Mouse (Mus musculus) liver, adult 2 months (tissue): ENCODE results near the gene Zfp418. TPM values are rescaled to one million over a fixed set of nuclear protein-coding genes. Genes with fewer than 3 reads are reported as not detected.

Experiments
- polyA plus RNA-seq: library from polyadenylated mRNA; depleted of rRNA; stranded (reverse); fragments of >200 nt; gene quantifications from 2 replicates; pipeline ENCODE4 v1.2.3, GENCODE M21; 2012; rRNA removed
- total RNA-seq: library from RNA; depleted of rRNA; stranded (reverse); fragments of >200 nt; gene quantifications from 2 replicates; pipeline ENCODE4 v1.2.3, GENCODE M21; 2014; rRNA removed

The Zfp418 gene
- total and polyA plus RNA-seq, 2 experiments: 0.32 to 0.92 TPM

Other genes starting within 250 kb of the Zfp418 start
- not detected in 2 replicates for gene Aurkc, start 176.0 kb upstream of the Zfp418 start, total RNA-seq
- not detected in 2 replicates for gene Aurkc, start 176.0 kb upstream of the Zfp418 start, polyA plus RNA-seq
- gene Zfp954, start 49.8 kb upstream of the Zfp418 start, total RNA-seq: 7.7 and 8.9 TPM in 2 replicates
- gene Zfp954, start 49.8 kb upstream of the Zfp418 start, polyA plus RNA-seq: 3.5 and 5.1 TPM in 2 replicates
- 0.18 and 0.54 TPM in 2 replicates for gene Zfp773, start 34.6 kb upstream of the Zfp418 start, total RNA-seq
- gene Zfp773, start 34.6 kb upstream of the Zfp418 start, polyA plus RNA-seq: 0.04 and 0.09 TPM in 2 replicates
- gene Zfp772, start 38.7 kb downstream of the Zfp418 start, total RNA-seq: 1.2 and 1.8 TPM in 2 replicates
- 0.55 TPM in 2 replicates for gene Zfp772, start 38.7 kb downstream of the Zfp418 start, polyA plus RNA-seq
- 1.1 and 1.4 TPM in 2 replicates for gene Vmn2r29, start 76.0 kb downstream of the Zfp418 start, total RNA-seq
- gene Vmn2r29, start 76.0 kb downstream of the Zfp418 start, polyA plus RNA-seq: 0.33 TPM in 1 of 2 replicates, not detected in the other
- gene Gm45844, start 107.0 kb downstream of the Zfp418 start, total RNA-seq: 1.5 and 3.0 TPM in 2 replicates
- gene Gm45844, start 107.0 kb downstream of the Zfp418 start, polyA plus RNA-seq: 1.3 TPM in 2 replicates
- gene Clcn4, start 129.5 kb downstream of the Zfp418 start, total RNA-seq: 35.8 and 37.5 TPM in 2 replicates
- 19.6 and 23.2 TPM in 2 replicates for gene Clcn4, start 129.5 kb downstream of the Zfp418 start, polyA plus RNA-seq
- not detected in 2 replicates for gene Vmn2r30, start 166.3 kb downstream of the Zfp418 start, total RNA-seq
- gene Vmn2r30, start 166.3 kb downstream of the Zfp418 start, polyA plus RNA-seq: not detected in 2 replicates
- not detected in 2 replicates for gene Gm45783, start 203.2 kb downstream of the Zfp418 start, total RNA-seq
- gene Gm45783, start 203.2 kb downstream of the Zfp418 start, polyA plus RNA-seq: not detected in 2 replicates
- gene Vmn2r31, start 228.4 kb downstream of the Zfp418 start, total RNA-seq: not detected in 2 replicates
- not detected in 2 replicates for gene Vmn2r31, start 228.4 kb downstream of the Zfp418 start, polyA plus RNA-seq